Mouse (Mus musculus): ENCODE data around the gene Epb41l1. TPM values are rescaled to one million over a fixed set of nuclear protein-coding genes. Genes with fewer than 3 reads are reported as not detected.

Gene Epb41l1
- polyA plus RNA-seq, 1 experiment from 2014 or later: 9.4 TPM

GRCm38 (mm10) chr2:156529726-156530125 is 109.0 kb downstream of the Epb41l1 start:
- Histone ChIP-seq H3K4me2 (no peak overlapping the region), H3K27me3 (no peaks in the 10 kb centered on the region), H3K4me1 (replicated peaks) (no peaks in the 10 kb centered on the region), H3K9me3 (no peaks in the 10 kb centered on the region), H3K9ac (no peak overlapping the region), H3K36me3 (peaks cover 45% of the 10 kb centered on the region), H3K4me3 (no peak overlapping the region), H3K27ac (replicated peaks) (no peak overlapping the region)
- 62% methylated on average over 2 of the region's 2 CpGs for WGBS
- no peak for ATAC-seq (ENCODE audit: low read depth)

GRCm38 (mm10) chr2:156533160-156533559 is 112.5 kb downstream of the Epb41l1 start:
- H3K27me3 ChIP-seq: no peaks in the 10 kb centered on the region
- no peak overlapping the region for H3K27ac ChIP-seq (replicated peaks)
- 89% methylated on average over 2 of the region's 2 CpGs for WGBS
- H3K4me1 ChIP-seq (replicated peaks): no peaks in the 10 kb centered on the region
- no peak overlapping the region for H3K4me2 ChIP-seq
- H3K9ac ChIP-seq: no peak overlapping the region
- peaks cover 45% of the 10 kb centered on the region for H3K36me3 ChIP-seq
- ATAC-seq (ENCODE audit: low read depth): no peak
- H3K9me3 ChIP-seq: no peaks in the 10 kb centered on the region
- no peak overlapping the region for H3K4me3 ChIP-seq

DNA sequence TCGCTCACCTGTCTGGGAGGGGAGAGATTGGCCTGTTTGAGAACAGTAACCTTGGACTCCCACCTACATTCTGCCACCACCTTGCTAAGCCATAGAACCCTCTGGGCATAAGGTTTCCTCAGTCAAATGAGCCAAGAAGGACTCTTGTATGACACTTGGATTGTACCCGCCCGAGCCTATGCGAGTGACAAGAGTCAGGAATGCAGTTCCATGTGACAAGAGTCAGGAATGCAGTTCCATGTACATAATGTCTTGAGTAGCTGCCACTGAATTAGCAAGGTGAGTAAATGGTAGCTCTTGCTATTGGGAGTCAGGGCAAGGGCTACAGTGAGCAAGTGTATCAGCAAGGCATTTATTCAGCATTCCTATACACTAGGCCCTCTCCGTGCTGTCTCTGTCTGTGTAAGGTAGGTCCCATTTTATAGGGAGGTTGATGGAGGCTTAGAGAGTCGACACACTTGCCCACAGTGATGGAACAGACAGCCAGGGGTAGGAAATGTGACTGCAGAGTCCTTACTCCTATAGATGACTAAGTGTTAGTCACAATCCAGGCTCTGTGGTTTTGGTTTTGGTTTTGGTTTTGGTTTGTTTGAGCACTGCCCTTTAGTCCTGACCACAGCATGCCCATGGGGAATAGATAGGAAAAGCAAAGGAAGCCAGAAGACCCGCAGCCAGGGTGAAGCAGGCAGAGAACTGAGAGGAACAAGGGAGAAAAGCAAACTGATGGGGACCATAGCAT is 118.3 kb downstream of the Epb41l1 start:
- Histone ChIP-seq H3K27ac (replicated peaks) (no peak overlapping the region), H3K9me3 (no peaks in the 10 kb centered on the region), H3K27me3 (no peaks in the 10 kb centered on the region), H3K4me2 (no peak overlapping the region), H3K4me3 (no peak overlapping the region), H3K4me1 (replicated peaks) (no peaks in the 10 kb centered on the region), H3K9ac (no peak overlapping the region), H3K36me3 (peaks cover 63% of the 10 kb centered on the region)
- no peak for ATAC-seq (ENCODE audit: low read depth)
- 89% methylated on average over 7 of the region's 7 CpGs for WGBS

GRCm38 (mm10) chr2:156540991-156541390 is 120.3 kb downstream of the Epb41l1 start:
- peaks cover 51% of the 10 kb centered on the region for H3K36me3 ChIP-seq
- H3K4me2 ChIP-seq: no peak overlapping the region
- no peak for ATAC-seq (ENCODE audit: low read depth)
- H3K4me3 ChIP-seq: no peak overlapping the region
- H3K27ac ChIP-seq (replicated peaks): no peak overlapping the region
- 86% methylated on average over 7 of the region's 7 CpGs for WGBS
- H3K27me3 ChIP-seq: no peaks in the 10 kb centered on the region
- no peak overlapping the region for H3K9ac ChIP-seq
- no peaks in the 10 kb centered on the region for H3K9me3 ChIP-seq
- H3K4me1 ChIP-seq (replicated peaks): no peaks in the 10 kb centered on the region

GRCm38 (mm10) chr2:156542410-156542809 is 121.7 kb downstream of the Epb41l1 start:
- 80% methylated on average over 8 of the region's 8 CpGs for WGBS
- Histone ChIP-seq H3K4me3 (no peak overlapping the region), H3K27ac (replicated peaks) (no peak overlapping the region), H3K9me3 (no peaks in the 10 kb centered on the region), H3K4me1 (replicated peaks) (peaks cover 8% of the 10 kb centered on the region), H3K9ac (no peak overlapping the region), H3K36me3 (peaks cover 38% of the 10 kb centered on the region), H3K27me3 (no peaks in the 10 kb centered on the region), H3K4me2 (no peak overlapping the region)
- no peak for ATAC-seq (ENCODE audit: low read depth)

DNA sequence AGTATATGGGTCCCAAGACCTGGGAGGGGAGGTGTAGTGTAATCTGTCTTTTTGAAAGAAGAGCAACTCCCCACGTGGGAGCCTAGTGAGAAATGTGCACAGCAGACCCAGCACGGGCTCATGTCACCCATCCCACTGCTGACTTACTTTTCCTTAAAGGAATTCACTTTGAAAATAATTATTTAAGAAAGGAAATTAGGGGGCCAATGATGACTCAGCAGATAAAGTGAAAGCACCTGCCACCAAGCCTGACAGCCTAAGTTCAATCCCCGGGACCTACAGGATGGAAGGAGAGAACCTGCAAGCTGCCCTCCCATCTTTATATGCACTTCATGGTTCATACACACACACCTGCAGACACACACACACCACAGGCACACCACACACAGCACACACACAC is 123.1 kb downstream of the Epb41l1 start:
- H3K4me1 ChIP-seq (replicated peaks): peaks cover 18% of the 10 kb centered on the region
- H3K4me2 ChIP-seq: no peak overlapping the region
- no peaks in the 10 kb centered on the region for H3K9me3 ChIP-seq
- no peak overlapping the region for H3K27ac ChIP-seq (replicated peaks)
- H3K36me3 ChIP-seq: peaks cover 27% of the 10 kb centered on the region
- WGBS: 72% methylated on average over 3 of the region's 3 CpGs
- no peaks in the 10 kb centered on the region for H3K27me3 ChIP-seq
- no peak overlapping the region for H3K4me3 ChIP-seq
- no peak for ATAC-seq (ENCODE audit: low read depth)
- H3K9ac ChIP-seq: no peak overlapping the region

- no peaks in the 10 kb centered on the region for H3K27me3 ChIP-seq
- peak; percentile 71 for ATAC-seq (ENCODE audit: low read depth)
- H3K36me3 ChIP-seq: peaks cover 18% of the 10 kb centered on the region
- WGBS: 5% methylated on average over 39 of the region's 39 CpGs
- peak within 1 kb of the TSS; percentile 85 for H3K9ac ChIP-seq
- H3K9me3 ChIP-seq: no peaks in the 10 kb centered on the region
- peak within 1 kb of the TSS; percentile 46 for H3K27ac ChIP-seq (replicated peaks)
- H3K4me3 ChIP-seq: peak within 1 kb of the TSS; percentile 85
- H3K4me1 ChIP-seq (replicated peaks): peaks cover 26% of the 10 kb centered on the region
- H3K4me2 ChIP-seq: peak within 1 kb of the TSS; percentile 86
These were observed 126.6 kb downstream of the Epb41l1 start, which contains the start of gene Aar2 for GRCm38 (mm10) chr2:156547123-156547891. Gene Aar2 (plus strand): TSS chr2:156547584.

DNA sequence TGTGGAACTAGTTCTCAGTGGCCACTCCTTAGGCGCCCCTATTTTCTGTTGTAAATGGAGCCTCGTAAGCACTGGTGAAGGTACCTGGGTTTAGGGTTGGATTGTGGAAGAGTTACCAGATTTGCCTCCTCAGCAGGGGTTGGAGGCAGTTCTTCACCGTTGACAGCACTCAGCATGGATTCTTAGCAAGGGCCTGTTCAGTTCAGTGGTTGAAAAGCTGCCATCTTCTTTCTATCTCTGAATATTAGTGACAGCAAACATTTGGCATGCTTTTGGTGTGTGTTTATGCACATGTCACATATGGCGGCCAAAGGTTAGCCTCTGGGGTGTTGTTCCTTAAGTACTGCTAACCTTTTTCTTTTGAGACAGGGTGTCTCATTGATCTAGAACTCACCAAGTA is 131.7 kb downstream of the Epb41l1 start:
- Histone ChIP-seq H3K27me3 (no peaks in the 10 kb centered on the region), H3K9me3 (no peaks in the 10 kb centered on the region), H3K27ac (replicated peaks) (no peak overlapping the region), H3K4me3 (no peak overlapping the region), H3K9ac (no peak overlapping the region), H3K4me2 (no peak overlapping the region), H3K4me1 (replicated peaks) (peaks cover 18% of the 10 kb centered on the region), H3K36me3 (peaks cover 54% of the 10 kb centered on the region)
- WGBS: 91% methylated on average over 4 of the region's 4 CpGs
- ATAC-seq (ENCODE audit: low read depth): no peak

DNA sequence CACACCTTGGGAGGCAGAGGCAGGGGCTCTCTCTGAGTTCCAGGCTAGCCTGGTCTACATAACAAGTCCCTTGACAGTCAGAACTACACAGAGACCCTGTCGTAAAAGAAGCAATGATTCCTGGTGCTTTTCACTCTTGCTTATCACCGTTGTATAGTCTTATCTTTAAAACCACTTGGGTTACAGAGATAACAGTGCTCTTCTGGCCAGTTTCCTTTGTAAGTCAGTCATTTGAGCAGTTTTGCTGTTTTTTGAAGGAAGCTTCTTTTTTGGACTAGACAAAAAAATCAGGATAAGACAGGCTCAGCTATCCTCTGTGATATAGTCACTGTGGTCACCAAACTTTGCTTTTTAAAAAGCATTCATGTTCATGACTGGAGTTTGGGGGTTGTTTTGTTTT is 141.1 kb downstream of the Epb41l1 start:
- H3K9me3 ChIP-seq: no peaks in the 10 kb centered on the region
- no peak overlapping the region for H3K9ac ChIP-seq
- no peaks in the 10 kb centered on the region for H3K4me1 ChIP-seq (replicated peaks)
- peaks cover 57% of the 10 kb centered on the region for H3K36me3 ChIP-seq
- H3K4me3 ChIP-seq: no peak overlapping the region
- H3K4me2 ChIP-seq: no peak overlapping the region
- WGBS: 92% methylated on average over 2 of the region's 2 CpGs
- no peak overlapping the region for H3K27ac ChIP-seq (replicated peaks)
- no peaks in the 10 kb centered on the region for H3K27me3 ChIP-seq
- no peak for ATAC-seq (ENCODE audit: low read depth)

GRCm38 (mm10) chr2:156563557-156563956 is 142.8 kb downstream of the Epb41l1 start:
- ATAC-seq (ENCODE audit: low read depth): 0 out of 2 replicates have a peak, but pooled peaks have one; percentile 47

DNA sequence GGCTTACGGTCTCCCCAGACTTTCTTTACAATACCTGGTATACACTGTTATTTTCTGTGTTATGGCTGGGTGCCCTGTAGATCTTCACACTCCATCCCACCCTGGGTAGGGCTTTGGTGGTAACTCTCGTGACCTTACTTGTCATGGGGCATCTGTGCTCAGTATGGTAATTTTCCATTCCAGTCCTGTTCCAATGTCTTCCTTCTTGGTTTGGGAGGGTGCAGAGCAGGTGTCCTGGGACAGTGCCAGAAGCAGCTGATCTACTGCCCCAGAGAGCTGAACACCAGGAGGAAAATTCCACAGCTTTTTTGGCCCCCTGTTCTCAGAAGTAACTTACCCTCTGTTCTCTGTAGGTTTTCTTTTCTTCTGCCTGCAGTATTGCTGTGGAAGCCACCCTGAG is 145.8 kb downstream of the Epb41l1 start:
- Histone ChIP-seq H3K4me3 (no peak overlapping the region), H3K36me3 (peaks cover 52% of the 10 kb centered on the region), H3K27ac (replicated peaks) (no peak overlapping the region), H3K27me3 (no peaks in the 10 kb centered on the region), H3K9ac (no peak overlapping the region), H3K4me2 (no peak overlapping the region), H3K9me3 (no peaks in the 10 kb centered on the region), H3K4me1 (replicated peaks) (no peaks in the 10 kb centered on the region)
- ATAC-seq (ENCODE audit: low read depth): no peak
- WGBS: 78% methylated on average over 2 of the region's 2 CpGs

More at GRCm38 (mm10) chr2:156563557-156563956, 142.8 kb downstream of the Epb41l1 start:
- Histone ChIP-seq H3K27me3 (no peaks in the 10 kb centered on the region), H3K9ac (no peak overlapping the region), H3K4me3 (no peak overlapping the region), H3K4me2 (no peak overlapping the region), H3K4me1 (replicated peaks) (no peaks in the 10 kb centered on the region), H3K27ac (replicated peaks) (no peak overlapping the region), H3K36me3 (peaks cover 57% of the 10 kb centered on the region), H3K9me3 (no peaks in the 10 kb centered on the region)
- 86% methylated on average over 5 of the region's 5 CpGs for WGBS

- Histone ChIP-seq H3K27ac (replicated peaks) (no peak overlapping the region), H3K4me3 (no peak overlapping the region), H3K36me3 (peaks cover 52% of the 10 kb centered on the region), H3K9ac (no peak overlapping the region), H3K9me3 (no peaks in the 10 kb centered on the region), H3K4me1 (replicated peaks) (no peaks in the 10 kb centered on the region), H3K4me2 (no peak overlapping the region), H3K27me3 (no peaks in the 10 kb centered on the region)
- ATAC-seq (ENCODE audit: low read depth): no peak
- 92% methylated on average over 7 of the region's 7 CpGs for WGBS
These were observed 147.9 kb downstream of the Epb41l1 start for GRCm38 (mm10) chr2:156568647-156569046.

All from neural tube, embryonic 13.5 days (tissue).